Comparison of ENCODE assay signal across 8 mouse cellular contexts in the genomic region with DNA sequence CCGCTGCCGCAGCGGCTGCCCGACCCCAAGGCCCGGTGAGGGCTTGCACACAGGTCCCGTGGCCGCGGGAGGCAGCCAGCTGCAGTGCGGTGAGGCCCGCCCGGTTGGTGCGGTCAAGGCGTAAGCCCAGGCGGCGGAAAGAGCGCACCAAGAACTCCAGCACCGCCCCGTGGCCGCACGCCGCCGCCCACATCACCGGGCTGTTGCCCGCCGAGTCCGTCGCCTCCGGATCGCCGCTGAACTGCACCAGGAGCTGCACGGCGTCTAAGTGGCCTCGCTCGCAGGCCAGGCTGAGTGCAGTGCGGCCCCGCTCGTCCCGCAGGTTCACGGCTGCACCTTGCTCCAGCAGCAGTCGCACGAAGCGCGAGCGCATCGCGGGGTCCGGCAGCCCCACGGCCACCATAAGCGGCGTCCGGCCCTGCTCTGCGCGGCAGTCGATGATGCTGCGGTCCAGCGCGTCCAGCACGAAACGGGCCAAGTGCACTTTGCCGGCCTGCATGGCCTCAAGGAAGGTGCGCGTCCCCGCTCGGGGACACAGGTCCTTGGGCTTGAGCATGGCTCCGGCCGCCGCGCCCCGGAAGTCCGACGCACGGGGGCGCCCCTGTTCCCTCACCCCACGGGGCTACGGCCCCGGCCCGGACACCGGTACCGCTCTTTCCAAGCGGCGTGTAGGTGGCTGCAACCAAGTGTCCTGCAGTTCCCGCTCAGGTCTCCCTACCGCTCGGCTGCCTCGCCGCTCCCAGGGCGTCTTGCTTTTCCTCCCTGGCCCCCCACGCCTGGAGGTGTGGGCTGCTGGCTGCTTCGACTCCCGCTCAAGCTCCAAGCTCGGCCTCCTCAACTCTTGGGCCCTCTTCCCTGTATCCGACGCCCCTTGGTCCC. TPM values are rescaled to one million over a fixed set of nuclear protein-coding genes. Genes with fewer than 3 reads are reported as not detected.
DNase-seq lines count a peak whose midpoint lies in the region; ATAC-seq and TF ChIP-seq lines count a peak whose summit lies in the region.
"Had no signal": no experiment of that assay in that cellular context is flagged by ENCODE, and none has a peak within 500 bp of the region (broad histone marks: within the 10 kb centered on the region; RNA-seq: fewer than 3 reads in every experiment).

No protein-coding gene starts in this region.

- no peaks in the 10 kb centered on the region for H3K36me3 ChIP-seq in embryonic facial prominence, embryonic 10.5 days (replicated peaks)
- no peaks in the 10 kb centered on the region for H3K36me3 ChIP-seq in limb, embryonic 14.5 days (ENCODE audit: control insufficient read depth, insufficient read depth, low read length)
- no peaks in the 10 kb centered on the region for H3K36me3 ChIP-seq in midbrain, embryonic 16.5 days (ENCODE audit: control insufficient read depth, insufficient read depth, low read length)

- DNase-seq in urinary bladder, adult 2 months (ENCODE audit: low spot score): peak; percentile 59
- DNase-seq in urinary bladder, postnatal 10 days (ENCODE audit: low spot score): no peak
- peak; percentile 74 for DNase-seq in embryonic facial prominence, embryonic 10.5 days (ENCODE audit: low spot score)
- DNase-seq in heart, postnatal 4 days: peak; percentile 67
- no peak for DNase-seq in limb, embryonic 14.5 days (ENCODE audit: low spot score)
- no peak for DNase-seq in adipocyte (ENCODE audit: low spot score)

- no peak for TF ChIP-seq POLR2A in limb, embryonic 14.5 days (IDR thresholded peaks at IDR 0.05; ENCODE audit: borderline replicate concordance, extremely low read depth, insufficient read depth, insufficient read length)

- H3K27me3 ChIP-seq in embryonic facial prominence, embryonic 10.5 days (replicated peaks; ENCODE audit: low read depth, poor library complexity, severe bottlenecking): peaks cover 99% of the 10 kb centered on the region
- peaks cover 90% of the 10 kb centered on the region for H3K27me3 ChIP-seq in limb, embryonic 14.5 days (ENCODE audit: control insufficient read depth, insufficient read depth, low read length)
- H3K27me3 ChIP-seq in midbrain, embryonic 16.5 days (ENCODE audit: control insufficient read depth, insufficient read depth, low read depth, low read length): peaks cover 88% of the 10 kb centered on the region

- peak; percentile 31; the same call in 1 of the 2 replicates for ATAC-seq in limb, embryonic 14.5 days (ENCODE audit: low FRiP score, low read depth)
- peak; percentile 14; the same call in 1 of the 2 replicates for ATAC-seq in midbrain, embryonic 16.5 days

- H3K9ac ChIP-seq in limb, embryonic 14.5 days (ENCODE audit: low read depth, low read length, severe bottlenecking): peak overlapping the region; percentile 21; the same call in 1 of the 2 replicates
- peak overlapping the region; percentile 48 for H3K9ac ChIP-seq in midbrain, embryonic 16.5 days (ENCODE audit: low read depth, low read length)

- H3K9me3 ChIP-seq in embryonic facial prominence, embryonic 10.5 days: no peaks in the 10 kb centered on the region
- H3K9me3 ChIP-seq in limb, embryonic 14.5 days (ENCODE audit: control insufficient read depth, low read length): no peaks in the 10 kb centered on the region
- no peaks in the 10 kb centered on the region for H3K9me3 ChIP-seq in midbrain, embryonic 16.5 days (replicated peaks; ENCODE audit: control insufficient read depth, low read length, poor library complexity, severe bottlenecking)

- under 1% methylated on average over 93 of the region's 93 CpGs for WGBS in embryonic facial prominence, embryonic 10.5 days
- WGBS in limb, embryonic 14.5 days: 3% methylated on average over 78 of the region's 93 CpGs
- WGBS in midbrain, embryonic 16.5 days: under 1% methylated on average over 90 of the region's 93 CpGs

- H3K4me3 ChIP-seq in embryonic facial prominence, embryonic 10.5 days: peak overlapping the region; percentile 52
- peak overlapping the region; percentile 42 for H3K4me3 ChIP-seq in limb, embryonic 14.5 days (replicated peaks; ENCODE audit: low read length)
- peak overlapping the region; percentile 39 for H3K4me3 ChIP-seq in midbrain, embryonic 16.5 days (ENCODE audit: low read depth, low read length)

- H3K27ac ChIP-seq in embryonic facial prominence, embryonic 10.5 days (replicated peaks): no peak overlapping the region; the same call in 1 of the 2 replicates
- H3K27ac ChIP-seq in limb, embryonic 14.5 days (replicated peaks; ENCODE audit: low read depth, low read length): no peak overlapping the region
- no peak overlapping the region for H3K27ac ChIP-seq in midbrain, embryonic 16.5 days (ENCODE audit: low read length)

- peak overlapping the region; percentile 66 for H3K4me2 ChIP-seq in limb, embryonic 14.5 days (replicated peaks; ENCODE audit: low read depth, low read length, severe bottlenecking)
- peak overlapping the region; percentile 64 for H3K4me2 ChIP-seq in midbrain, embryonic 16.5 days (ENCODE audit: low read length)

- peaks cover 51% of the 10 kb centered on the region for H3K4me1 ChIP-seq in embryonic facial prominence, embryonic 10.5 days
- peaks cover 21% of the 10 kb centered on the region; the same call in 1 of the 2 replicates for H3K4me1 ChIP-seq in limb, embryonic 14.5 days (ENCODE audit: control insufficient read depth, insufficient read depth, low read length)
- H3K4me1 ChIP-seq in midbrain, embryonic 16.5 days (ENCODE audit: control insufficient read depth, insufficient read depth, low read length): peaks cover 32% of the 10 kb centered on the region

RNA-seq across cellular contexts. Expression of a gene that starts 0.6 kb away (rescaled TPM):
- 0.69 and 0.93 TPM in 2 replicates for polyA plus RNA-seq in urinary bladder, adult 2 months (2012; rRNA removed)
- polyA plus RNA-seq in embryonic facial prominence, embryonic 10.5 days (2016; fragmentation: Nextera tagmentation; extraction: Ambion mirVana): not detected in 2 replicates
- total RNA-seq in heart, postnatal 4 days (2021): 1 to 10 TPM; 1.3 to 1.4 TPM
- polyA plus RNA-seq in limb, embryonic 14.5 days (2012; rRNA removed): 0.08 and 0.10 TPM in 2 replicates
- polyA plus RNA-seq in limb, embryonic 14.5 days (2014; fragmentation: Nextera tagmentation; extraction: Ambion mirVana): 0.07 TPM in 1 of 2 replicates, not detected in the other
- not detected in 2 replicates for polyA plus RNA-seq in midbrain, embryonic 16.5 days (2015; fragmentation: Nextera tagmentation; extraction: Ambion mirVana)

RNA-seq across cellular contexts. Expression of a gene that starts 25.1 kb away (rescaled TPM):
- polyA plus RNA-seq in urinary bladder, adult 2 months (2012; rRNA removed): 2.6 and 3.0 TPM in 2 replicates
- 0.41 and 0.44 TPM in 2 replicates for polyA plus RNA-seq in embryonic facial prominence, embryonic 10.5 days (2016; fragmentation: Nextera tagmentation; extraction: Ambion mirVana)
- total RNA-seq in heart, postnatal 4 days (2021): 1 to 10 TPM; 1.3 to 1.7 TPM
- 2.0 and 2.1 TPM in 2 replicates for polyA plus RNA-seq in limb, embryonic 14.5 days (2012; rRNA removed)
- polyA plus RNA-seq in limb, embryonic 14.5 days (2014; fragmentation: Nextera tagmentation; extraction: Ambion mirVana): 0.74 and 0.82 TPM in 2 replicates
- polyA plus RNA-seq in midbrain, embryonic 16.5 days (2015; fragmentation: Nextera tagmentation; extraction: Ambion mirVana): 0.44 and 0.50 TPM in 2 replicates

RNA-seq across cellular contexts. Expression of a gene that starts 40.0 kb away (rescaled TPM):
- 12.3 and 12.7 TPM in 2 replicates for polyA plus RNA-seq in urinary bladder, adult 2 months (2012; rRNA removed)
- 0.45 and 0.72 TPM in 2 replicates for polyA plus RNA-seq in embryonic facial prominence, embryonic 10.5 days (2016; fragmentation: Nextera tagmentation; extraction: Ambion mirVana)
- total RNA-seq in heart, postnatal 4 days (2021): 10 to 100 TPM; 14.0 to 14.2 TPM
- 4.8 and 5.5 TPM in 2 replicates for polyA plus RNA-seq in limb, embryonic 14.5 days (2012; rRNA removed)
- polyA plus RNA-seq in limb, embryonic 14.5 days (2014; fragmentation: Nextera tagmentation; extraction: Ambion mirVana): 3.8 and 4.6 TPM in 2 replicates
- polyA plus RNA-seq in midbrain, embryonic 16.5 days (2015; fragmentation: Nextera tagmentation; extraction: Ambion mirVana): 62.7 and 65.5 TPM in 2 replicates
- total RNA-seq: hematopoietic stem cell, adult 5-6 weeks had no signal

RNA-seq across cellular contexts. Expression of a gene that starts 42.4 kb away (rescaled TPM):
- polyA plus RNA-seq in urinary bladder, adult 2 months (2012; rRNA removed): 35.9 and 38.5 TPM in 2 replicates
- 15.8 and 16.8 TPM in 2 replicates for polyA plus RNA-seq in embryonic facial prominence, embryonic 10.5 days (2016; fragmentation: Nextera tagmentation; extraction: Ambion mirVana)
- 10 to 100 TPM; 33.9 to 34.9 TPM for total RNA-seq in heart, postnatal 4 days (2021)
- 7.9 and 8.0 TPM in 2 replicates for polyA plus RNA-seq in limb, embryonic 14.5 days (2012; rRNA removed)
- 24.4 and 27.9 TPM in 2 replicates for polyA plus RNA-seq in limb, embryonic 14.5 days (2014; fragmentation: Nextera tagmentation; extraction: Ambion mirVana)
- 17.9 and 18.9 TPM in 2 replicates for polyA plus RNA-seq in midbrain, embryonic 16.5 days (2015; fragmentation: Nextera tagmentation; extraction: Ambion mirVana)

RNA-seq across cellular contexts. Expression of a gene that starts 59.3 kb away (rescaled TPM):
- 19.3 and 23.1 TPM in 2 replicates for polyA plus RNA-seq in urinary bladder, adult 2 months (2012; rRNA removed)
- polyA plus RNA-seq in embryonic facial prominence, embryonic 10.5 days (2016; fragmentation: Nextera tagmentation; extraction: Ambion mirVana): 0.29 and 0.41 TPM in 2 replicates
- 1 to 10 TPM; 6.6 to 7.4 TPM for total RNA-seq in heart, postnatal 4 days (2021)
- 1.7 and 1.8 TPM in 2 replicates for polyA plus RNA-seq in limb, embryonic 14.5 days (2012; rRNA removed)
- polyA plus RNA-seq in limb, embryonic 14.5 days (2014; fragmentation: Nextera tagmentation; extraction: Ambion mirVana): 0.88 and 1.4 TPM in 2 replicates
- polyA plus RNA-seq in midbrain, embryonic 16.5 days (2015; fragmentation: Nextera tagmentation; extraction: Ambion mirVana): 1.2 and 1.6 TPM in 2 replicates

Comparison
In these comparisons a context has a peak if more than half of its experiments do, and no peak if none do; other contexts are left out.
1. DNase-seq: peak in urinary bladder, adult 2 months (single experiment), embryonic facial prominence, embryonic 10.5 days (single experiment) and heart, postnatal 4 days (single experiment); none in urinary bladder, postnatal 10 days (single experiment), limb, embryonic 14.5 days (single experiment) and adipocyte (single experiment).
2. Peak in every context shown above with its lines, with median percentiles within 50 percentile points of each other: H3K4me3 ChIP-seq.